Mouse (Mus musculus): ENCODE results near the gene Tlr12. TPM values are rescaled to one million over a fixed set of nuclear protein-coding genes. Genes with fewer than 3 reads are reported as not detected.

The Tlr12 gene
- polyA plus RNA-seq, 1 experiment, result 1.00 TPM

Other genes with a start within 250 kb of the Tlr12 start
- 4.1 and 4.6 TPM in 2 replicates for gene Zscan20, start 8.5 kb downstream of the Tlr12 start, polyA plus RNA-seq (2012; rRNA removed)
- gene Phc2, start 36.1 kb upstream of the Tlr12 start, polyA plus RNA-seq (2012; rRNA removed), result 104 and 110 TPM in 2 replicates
- 0.90 and 1.0 TPM in 2 replicates for gene A3galt2, start 136.7 kb upstream of the Tlr12 start, polyA plus RNA-seq (2012; rRNA removed)
- 30.0 and 32.0 TPM in 2 replicates for gene Zfp362, start 187.4 kb upstream of the Tlr12 start, polyA plus RNA-seq (2012; rRNA removed)